Mouse (Mus musculus) stomach, postnatal 0 days (tissue): ENCODE data around the gene Sh2d4b.

Experiments used
- CTCF ChIP-seq: IDR thresholded peaks from 2 replicates; pipeline ENCODE4 v1.5.1; 2016; ENCODE audit warnings: antibody characterized with exemption, low read depth, mild to moderate bottlenecking, moderate library complexity
- EP300 ChIP-seq: optimal IDR thresholded peaks from 2 replicates; pipeline ENCODE3; 2016; ENCODE audit warnings: antibody characterized with exemption

DNA sequence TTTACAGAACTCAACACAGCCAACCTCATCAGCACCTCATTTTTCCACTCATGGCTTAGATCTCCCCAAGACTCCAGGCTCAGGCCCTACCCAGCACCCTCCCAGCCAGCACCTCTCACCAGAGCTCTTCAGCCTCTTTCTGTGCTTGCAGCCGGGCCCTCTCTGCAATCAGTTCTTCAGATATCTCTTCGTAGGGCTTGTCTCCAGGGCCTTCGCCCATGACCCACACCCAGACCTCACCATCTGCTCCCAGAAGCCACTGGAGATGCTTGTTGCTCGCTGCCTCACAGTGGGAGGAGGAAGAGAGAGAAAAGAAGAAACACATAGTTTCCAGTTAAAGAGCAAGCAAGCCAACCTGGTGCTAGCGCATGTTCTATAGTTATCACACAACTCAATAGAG, 19.1 kb downstream of the Sh2d4b start:
- TF ChIP-seq EP300, result no peak
- no peak for TF ChIP-seq CTCF
